Mouse (Mus musculus) layer of hippocampus, adult 18-20 months (tissue): ENCODE measurements around the gene Actn4. TPM values are rescaled to one million over a fixed set of nuclear protein-coding genes. Genes with fewer than 3 reads are reported as not detected.
"Not testable (repeated sequence)": the region's sequence is repeated elsewhere in the genome, so short reads cannot be mapped to it uniquely, and the experiment has no call there.

Source experiments
- DNase-seq, 2 experiments: peaks; one replicate each; pipeline ENCODE4 v3.0.0; 2022; ENCODE audit warnings: low spot score in 2 of 2
- total RNA-seq, 2 experiments: library from RNA; stranded (reverse); gene quantifications; 2 replicates each; pipeline ENCODE4 v1.2.3; 2021

Actn4 gene
- total RNA-seq, 2 experiments from 2014 or later: 127 to 136 TPM

- DNase-seq: no peak
These were observed 8.9 kb upstream of the Actn4 start for GRCm38 (mm10) chr7:28971029-28971428.

GRCm38 (mm10) chr7:28969672-28970394, 7.7 kb upstream of the Actn4 start:
- no peak for DNase-seq

GRCm38 (mm10) chr7:28969271-28969670, 7.1 kb upstream of the Actn4 start:
- no peak for DNase-seq

- not testable (repeated sequence) for DNase-seq
These were observed 6.0 kb upstream of the Actn4 start for GRCm38 (mm10) chr7:28968120-28968519.

GRCm38 (mm10) chr7:28966751-28967505, 4.8 kb upstream of the Actn4 start:
- no peak for DNase-seq

- DNase-seq: no peak
These were observed 4.0 kb upstream of the Actn4 start for GRCm38 (mm10) chr7:28966181-28966580.

- no peak for DNase-seq
These were observed 3.3 kb upstream of the Actn4 start for GRCm38 (mm10) chr7:28965346-28965840.

- no peak for DNase-seq
These were observed 1.3 kb upstream of the Actn4 start for GRCm38 (mm10) chr7:28963399-28963923.

GRCm38 (mm10) chr7:28961584-28961926, 585 bp downstream of the Actn4 start:
- no peak for DNase-seq

GRCm38 (mm10) chr7:28960354-28961046, 1.6 kb downstream of the Actn4 start:
- no peak for DNase-seq

GRCm38 (mm10) chr7:28959505-28960045, 2.6 kb downstream of the Actn4 start:
- DNase-seq: no peak

GRCm38 (mm10) chr7:28958770-28959169, 3.4 kb downstream of the Actn4 start:
- no peak for DNase-seq

- DNase-seq: no peak
These were observed 4.0 kb downstream of the Actn4 start for GRCm38 (mm10) chr7:28957997-28958725.

- DNase-seq: no peak
These were observed 4.9 kb downstream of the Actn4 start for GRCm38 (mm10) chr7:28957286-28957685.

- DNase-seq: no peak
These were observed 5.9 kb downstream of the Actn4 start for GRCm38 (mm10) chr7:28956270-28956669.

- DNase-seq: no peak
These were observed 6.7 kb downstream of the Actn4 start for GRCm38 (mm10) chr7:28955295-28955897.

- no peak for DNase-seq
These were observed 7.4 kb downstream of the Actn4 start for GRCm38 (mm10) chr7:28954773-28955172.

GRCm38 (mm10) chr7:28953476-28954376, 8.4 kb downstream of the Actn4 start:
- DNase-seq: no peak

GRCm38 (mm10) chr7:28952786-28953185, 9.4 kb downstream of the Actn4 start:
- no peak for DNase-seq
